Mouse (Mus musculus) stomach, embryonic 16.5 days (tissue): ENCODE data around the gene Ces2f. TPM values are rescaled to one million over a fixed set of nuclear protein-coding genes. Genes with fewer than 3 reads are reported as not detected.

Experiments
- ATAC-seq: fragments of 200-750 bp; cut with Nextera tagmentation; 2 replicates; pipeline ENCODE4 v1.8.0; 2017; ENCODE audit warnings: moderate number of reproducible peaks, moderate TSS enrichment; ENCODE audit not compliant: insufficient read depth, low FRiP score
- H3K27ac ChIP-seq: fragments of 300-500 bp; sonication (generic); 2 replicates; pipeline ENCODE4 v1.5.1; 2014; ENCODE audit warnings: low read length
- H3K27me3 ChIP-seq: fragments of 300-500 bp; sonication (generic); 2 replicates; pipeline ENCODE4 v1.6.1; 2014; ENCODE audit warnings: low read length, control low read depth, mixed read lengths; ENCODE audit not compliant: control insufficient read depth, insufficient read depth
- H3K36me3 ChIP-seq: fragments of 300-500 bp; sonication (generic); 2 replicates; pipeline ENCODE4 v1.6.1; 2014; ENCODE audit warnings: low read length; ENCODE audit not compliant: control insufficient read depth, insufficient read depth
- H3K4me1 ChIP-seq: fragments of 300-500 bp; sonication (generic); 2 replicates; pipeline ENCODE4 v1.6.1; 2014; ENCODE audit warnings: low read length, control low read depth, mixed read lengths; ENCODE audit not compliant: control insufficient read depth, insufficient read depth
- H3K4me2 ChIP-seq: fragments of 300-500 bp; sonication (generic); 2 replicates; pipeline ENCODE4 v1.6.1; 2014; ENCODE audit warnings: low read depth, low read length, mixed read lengths
- H3K4me3 ChIP-seq: fragments of 300-500 bp; sonication (generic); replicated peaks from 2 replicates; pipeline ENCODE4 v1.5.1; 2014; ENCODE audit warnings: mild to moderate bottlenecking, low read length
- H3K9ac ChIP-seq: fragments of 300-500 bp; sonication (generic); 2 replicates; pipeline ENCODE4 v1.6.1; 2014; ENCODE audit warnings: low read length
- H3K9me3 ChIP-seq: fragments of 300-500 bp; sonication (generic); replicated peaks from 2 replicates; pipeline ENCODE4 v1.6.1; 2016; ENCODE audit warnings: low read length, control low read depth; ENCODE audit not compliant: control insufficient read depth
- WGBS: fragments of 180-500 bp; shearing (Covaris S2); extraction: QIAGEN DNeasy Blood & Tissue Kit; methylation state at CpG from one replicate; pipeline ENCODE4 v1.1.7; 2014; 5-methylcytosine and 5-hydroxymethylcytosine counted together
- polyA plus RNA-seq: library from polyadenylated mRNA; unstranded; fragments of >200 nt; fragmentation: Nextera tagmentation; extraction: Ambion mirVana; gene quantifications from 2 replicates; pipeline ENCODE4 v1.2.1, GENCODE M21; 2015

The Ces2f gene
- polyA plus RNA-seq, 1 experiment from 2014 or later, result 0.53 TPM

- 53% methylated on average over 5 of the region's 5 CpGs for WGBS
- no peak within 1 kb of the TSS for H3K4me3 ChIP-seq
- H3K27ac ChIP-seq, result no peak within 1 kb of the TSS; the same call in 1 of the 2 replicates
- no peaks in the 10 kb centered on the region for H3K9me3 ChIP-seq
- no peak within 1 kb of the TSS for H3K9ac ChIP-seq
- ATAC-seq, result peak; percentile 58; the same call in 1 of the 2 replicates
- H3K4me2 ChIP-seq, result no peak within 1 kb of the TSS
- no peaks in the 10 kb centered on the region for H3K27me3 ChIP-seq
- no peaks in the 10 kb centered on the region for H3K4me1 ChIP-seq
- no peaks in the 10 kb centered on the region for H3K36me3 ChIP-seq
Observed at GRCm38 (mm10) chr8:104961537-104961961, 14.4 kb downstream of the Ces2f start, which contains the start of gene Ces2g. Ces2g (plus strand) TSS chr8:104961718.

- peak; percentile 22; the same call in 1 of the 2 replicates for ATAC-seq
Observed at GRCm38 (mm10) chr8:104962229-104962901, 15.2 kb downstream of the Ces2f start.

DNA sequence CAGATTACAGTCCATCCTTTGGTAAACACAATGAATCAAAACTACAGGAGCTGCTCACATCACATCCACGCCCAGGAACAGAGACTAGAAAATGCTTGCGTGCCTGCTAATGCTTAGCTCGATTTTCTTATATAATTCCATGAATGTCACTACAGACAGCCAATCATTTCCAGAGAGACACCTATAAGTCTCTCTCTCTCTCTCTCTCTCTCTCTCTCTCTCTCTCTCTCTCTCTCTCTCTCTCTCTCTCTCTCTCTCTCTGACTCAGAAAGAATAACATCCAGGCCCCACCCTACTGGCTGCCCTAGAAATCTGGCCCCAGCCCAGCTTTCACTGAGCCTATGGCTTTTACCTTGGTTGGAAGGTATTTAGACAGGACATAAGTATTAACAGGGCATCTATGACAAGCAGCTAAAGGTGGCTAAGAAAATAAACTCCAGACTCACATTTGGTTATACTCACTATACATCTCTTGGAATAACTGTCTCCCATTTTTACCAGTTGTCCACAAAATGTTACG, 16.3 kb downstream of the Ces2f start:
- no peak overlapping the region for H3K4me3 ChIP-seq
- H3K36me3 ChIP-seq, result no peaks in the 10 kb centered on the region
- H3K27ac ChIP-seq, result peak overlapping the region; percentile 53; the same call in 1 of the 2 replicates
- H3K9me3 ChIP-seq, result no peaks in the 10 kb centered on the region
- no peaks in the 10 kb centered on the region for H3K4me1 ChIP-seq
- 0 out of 2 replicates have a peak, but pooled peaks have one; percentile 27 for ATAC-seq
- no peak overlapping the region for H3K9ac ChIP-seq
- H3K27me3 ChIP-seq, result no peaks in the 10 kb centered on the region
- no peak overlapping the region for H3K4me2 ChIP-seq
- WGBS, result 72% methylated on average over 4 of the region's 4 CpGs

More at GRCm38 (mm10) chr8:104962229-104962901, 15.2 kb downstream of the Ces2f start:
- H3K9me3 ChIP-seq, result no peaks in the 10 kb centered on the region
- 69% methylated on average over 8 of the region's 8 CpGs for WGBS
- H3K9ac ChIP-seq, result no peak overlapping the region
- no peaks in the 10 kb centered on the region for H3K4me1 ChIP-seq
- no peak overlapping the region for H3K4me3 ChIP-seq
- H3K36me3 ChIP-seq, result no peaks in the 10 kb centered on the region
- no peak overlapping the region for H3K4me2 ChIP-seq
- H3K27me3 ChIP-seq, result no peaks in the 10 kb centered on the region
- peak overlapping the region; percentile 53; the same call in 1 of the 2 replicates for H3K27ac ChIP-seq

DNA sequence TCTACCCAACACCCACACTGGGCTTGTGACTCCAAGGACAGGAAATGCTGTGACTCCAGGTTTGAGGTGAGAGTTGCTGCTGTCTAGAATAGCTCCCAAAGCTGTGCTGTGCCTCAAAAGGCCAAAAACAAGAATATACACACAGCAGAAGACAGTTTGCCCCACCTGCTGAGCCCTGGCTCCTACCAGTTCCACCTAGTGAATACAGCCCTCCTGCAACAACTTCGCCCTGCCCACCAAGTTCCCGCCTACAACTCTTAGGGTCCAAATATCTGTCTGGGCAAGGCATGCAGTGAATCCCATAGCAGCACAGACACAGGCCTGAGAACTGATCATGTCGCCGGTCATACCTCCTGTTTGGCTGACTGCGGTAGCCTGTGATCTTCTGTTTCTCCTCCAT, 37.0 kb downstream of the Ces2f start:
- no peak overlapping the region for H3K4me2 ChIP-seq
- H3K27me3 ChIP-seq, result no peaks in the 10 kb centered on the region
- ATAC-seq, result no peak
- H3K9ac ChIP-seq, result no peak overlapping the region
- H3K27ac ChIP-seq, result no peak overlapping the region
- H3K4me3 ChIP-seq, result no peak overlapping the region
- no peaks in the 10 kb centered on the region; the same call in 1 of the 2 replicates for H3K9me3 ChIP-seq
- 91% methylated on average over 5 of the region's 5 CpGs for WGBS
- H3K4me1 ChIP-seq, result no peaks in the 10 kb centered on the region
- no peaks in the 10 kb centered on the region for H3K36me3 ChIP-seq

DNA sequence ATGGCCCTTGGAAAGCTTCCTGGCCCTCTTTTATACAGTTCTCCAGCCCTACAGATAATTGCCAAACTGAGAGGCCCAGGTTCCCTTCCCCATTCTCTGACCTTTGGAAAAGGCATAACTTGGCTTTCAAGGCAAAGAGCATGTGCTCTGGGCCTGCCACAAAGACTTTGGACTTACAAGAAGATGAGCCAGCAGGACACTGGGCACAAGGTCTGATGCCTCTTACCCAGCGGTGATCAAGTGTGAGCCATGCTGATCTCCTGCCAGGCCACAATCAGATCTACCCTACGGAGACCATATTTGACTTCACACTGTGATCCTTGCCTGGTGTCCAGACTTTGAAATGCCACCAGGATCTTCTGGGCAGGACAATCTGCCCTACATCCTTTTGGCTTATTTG, 37.8 kb downstream of the Ces2f start:
- Histone ChIP-seq H3K4me2 (no peak overlapping the region), H3K9me3 (no peaks in the 10 kb centered on the region; the same call in 1 of the 2 replicates), H3K36me3 (no peaks in the 10 kb centered on the region), H3K4me1 (no peaks in the 10 kb centered on the region), H3K27me3 (no peaks in the 10 kb centered on the region), H3K9ac (no peak overlapping the region), H3K4me3 (no peak overlapping the region), H3K27ac (no peak overlapping the region)
- no peak for ATAC-seq
- WGBS, result 91% methylated on average over 2 of the region's 2 CpGs

- Histone ChIP-seq H3K27me3 (no peaks in the 10 kb centered on the region), H3K36me3 (no peaks in the 10 kb centered on the region), H3K4me3 (no peak overlapping the region), H3K4me2 (no peak overlapping the region), H3K9me3 (no peaks in the 10 kb centered on the region), H3K4me1 (no peaks in the 10 kb centered on the region), H3K27ac (no peak overlapping the region), H3K9ac (no peak overlapping the region)
- ATAC-seq, result no peak
- WGBS, result 72% methylated on average over 6 of the region's 6 CpGs
Observed at GRCm38 (mm10) chr8:104998191-104998590, 51.0 kb downstream of the Ces2f start.

DNA sequence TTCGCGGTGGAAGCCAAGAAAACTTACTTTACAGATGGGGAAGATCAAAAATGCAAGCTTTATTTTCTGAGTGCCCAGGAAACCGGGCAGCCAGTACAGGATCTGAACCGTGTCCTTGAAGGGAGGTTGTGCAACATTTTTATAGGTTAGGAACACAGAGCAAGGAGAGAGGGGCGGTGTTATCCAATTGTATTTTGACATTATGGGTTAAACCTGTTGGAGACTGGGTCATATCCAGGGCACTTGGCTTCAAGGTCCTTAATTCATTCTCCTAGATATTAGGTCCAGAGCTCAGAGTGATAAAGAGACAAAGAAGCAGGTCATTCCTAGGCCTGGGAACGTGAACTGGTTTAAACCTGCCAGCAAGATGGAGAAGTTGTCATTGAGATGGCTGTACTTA, 52.0 kb downstream of the Ces2f start:
- ATAC-seq, result no peak
- Histone ChIP-seq H3K27me3 (no peaks in the 10 kb centered on the region), H3K9ac (no peak overlapping the region), H3K4me3 (no peak overlapping the region), H3K4me1 (no peaks in the 10 kb centered on the region), H3K9me3 (no peaks in the 10 kb centered on the region), H3K4me2 (no peak overlapping the region), H3K36me3 (no peaks in the 10 kb centered on the region), H3K27ac (no peak overlapping the region)
- 75% methylated on average over 6 of the region's 6 CpGs for WGBS

DNA sequence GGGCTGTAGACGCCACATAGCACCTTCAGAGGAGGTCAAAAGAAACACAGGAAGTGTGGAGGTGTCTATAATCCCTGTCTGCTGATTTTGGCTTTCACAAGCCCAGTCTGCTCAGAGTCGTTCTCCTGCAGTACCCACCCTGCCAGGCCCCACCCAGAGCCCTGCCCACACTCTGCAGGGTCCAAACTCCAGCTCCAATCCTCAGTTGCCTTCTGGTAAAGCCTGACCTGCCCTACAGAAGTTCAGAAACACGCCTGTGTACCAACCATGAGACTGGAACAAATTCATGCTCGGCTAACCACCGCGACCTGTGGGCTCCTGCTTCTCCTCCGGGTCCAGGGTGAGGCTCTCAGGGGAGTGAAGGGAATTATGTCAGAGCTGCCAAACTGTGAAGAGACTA, 53.4 kb downstream of the Ces2f start, which contains the start of gene Ces2h:
TSS of gene Ces2h (plus strand) at position 268 of the 400 bp plus-strand sequence.
- no peaks in the 10 kb centered on the region for H3K27me3 ChIP-seq
- no peak within 1 kb of the TSS for H3K4me3 ChIP-seq
- H3K27ac ChIP-seq, result no peak within 1 kb of the TSS
- no peak within 1 kb of the TSS for H3K4me2 ChIP-seq
- no peaks in the 10 kb centered on the region for H3K4me1 ChIP-seq
- ATAC-seq, result peak; percentile 77; the same call in 1 of the 2 replicates
- no peaks in the 10 kb centered on the region for H3K36me3 ChIP-seq
- H3K9ac ChIP-seq, result no peak within 1 kb of the TSS
- H3K9me3 ChIP-seq, result no peaks in the 10 kb centered on the region
- WGBS, result 69% methylated on average over 7 of the region's 7 CpGs
